Mouse (Mus musculus): ENCODE measurements around the gene Mroh8.
A peak's percentile ranks its signal among the peaks of the same experiment; 100 is the strongest.
"Not testable (repeated sequence)": the region's sequence is repeated elsewhere in the genome, so short reads cannot be mapped to it uniquely, and the experiment has no call there.

Gene Mroh8

GRCm38 (mm10) chr2:157288996-157289395 is 9.6 kb upstream of the Mroh8 start:
- no peak for DNase-seq (ENCODE audit: low spot score in 2 of 2)

GRCm38 (mm10) chr2:157287542-157287941 is 8.2 kb upstream of the Mroh8 start:
- DNase-seq (ENCODE audit: low spot score in 2 of 2) = peak; percentile 21 to 64

GRCm38 (mm10) chr2:157283321-157283720 is 4.0 kb upstream of the Mroh8 start:
- no peak for DNase-seq (ENCODE audit: low spot score in 2 of 2)

DNA sequence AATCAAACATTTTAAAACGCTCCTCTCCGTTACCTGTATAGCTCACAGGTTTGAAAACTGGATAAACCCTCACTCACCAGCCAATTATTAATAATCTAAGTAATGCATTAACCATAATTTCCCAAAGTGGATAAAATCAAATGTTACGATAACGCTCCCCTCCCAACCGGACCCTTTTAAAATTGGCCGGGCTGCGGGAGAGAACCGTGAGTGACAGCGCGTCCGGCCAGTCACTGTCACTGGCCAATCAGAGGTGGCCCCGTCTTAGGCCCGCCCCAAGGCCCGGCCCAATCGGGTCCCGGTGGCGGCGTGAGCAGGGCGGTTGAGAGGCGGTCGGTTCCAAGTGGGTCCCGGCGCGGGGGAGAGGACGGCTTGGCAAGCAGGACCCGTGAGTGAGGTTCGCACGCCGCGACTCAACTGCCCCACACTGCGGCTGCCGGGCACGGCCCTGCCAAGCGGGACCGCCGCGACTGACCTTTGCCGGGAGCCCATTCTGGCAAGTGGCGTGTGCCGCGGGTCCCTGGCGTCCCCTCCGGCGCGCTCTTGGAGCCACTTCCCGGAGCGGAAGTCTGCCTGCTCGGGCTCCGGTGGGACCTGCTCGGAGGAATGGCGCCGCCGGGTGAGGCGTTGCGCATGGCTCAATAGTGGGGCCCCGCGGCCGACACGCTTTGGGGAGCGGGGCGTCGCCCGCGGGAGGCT is 483 bp downstream of the Mroh8 start, which contains the start of gene Rpn2:
Gene Rpn2, plus strand, starts transcription at position 301 of the 699 bp plus-strand sequence.
- peak; percentile 98 for DNase-seq (ENCODE audit: low spot score in 2 of 2)

GRCm38 (mm10) chr2:157263832-157264231 is 15.5 kb downstream of the Mroh8 start:
- DNase-seq (ENCODE audit: low spot score in 2 of 2) = no peak

GRCm38 (mm10) chr2:157263101-157263500 is 16.2 kb downstream of the Mroh8 start:
- no peak for DNase-seq (ENCODE audit: low spot score in 2 of 2)

- DNase-seq (ENCODE audit: low spot score in 2 of 2) = no peak
Measured at GRCm38 (mm10) chr2:157262506-157262905, 16.8 kb downstream of the Mroh8 start.

GRCm38 (mm10) chr2:157261930-157262329 is 17.4 kb downstream of the Mroh8 start:
- no peak for DNase-seq (ENCODE audit: low spot score in 2 of 2)

DNA sequence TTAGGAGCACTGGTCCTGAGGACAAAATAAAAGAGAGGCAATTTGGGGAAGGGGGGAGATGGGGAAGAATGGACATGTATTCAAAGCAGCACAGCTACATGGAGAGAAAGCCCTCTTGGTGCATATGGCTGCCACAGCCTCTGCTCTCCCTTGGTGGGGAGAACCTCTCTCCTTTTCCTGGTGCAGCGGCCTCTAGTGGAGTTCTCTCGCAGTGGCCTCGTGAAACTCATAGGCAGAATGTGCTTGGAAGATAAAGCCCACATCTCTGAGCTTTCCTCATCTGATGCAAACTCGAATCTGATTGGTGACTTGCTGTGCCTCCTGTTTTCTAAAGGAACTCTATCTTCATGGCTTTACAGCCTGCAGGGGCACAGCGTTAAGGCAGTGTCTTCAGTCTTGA is 19.6 kb downstream of the Mroh8 start:
- peak; percentile 44 to 77 for DNase-seq (ENCODE audit: low spot score in 2 of 2)

DNA sequence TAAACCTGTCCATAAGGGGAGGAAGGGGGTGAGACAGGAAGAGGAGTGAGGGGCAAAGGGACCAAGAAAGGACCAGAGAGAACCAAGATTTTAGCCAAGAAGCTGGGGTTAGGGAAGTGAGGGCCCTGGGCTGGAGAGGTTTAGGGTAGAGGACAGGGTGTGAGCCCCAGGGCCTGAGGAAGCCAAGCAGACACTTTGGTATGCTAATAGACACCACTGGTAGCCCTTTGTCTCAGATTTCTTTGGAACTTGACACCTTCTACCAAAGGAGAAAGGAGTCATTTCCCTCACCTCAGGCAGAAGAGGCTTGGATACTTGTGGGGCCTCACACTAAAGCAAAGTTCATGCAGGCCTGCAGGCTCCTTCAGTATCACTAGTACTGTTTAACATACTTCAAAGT is 31.2 kb downstream of the Mroh8 start:
- DNase-seq (ENCODE audit: low spot score in 2 of 2) = no peak

DNA sequence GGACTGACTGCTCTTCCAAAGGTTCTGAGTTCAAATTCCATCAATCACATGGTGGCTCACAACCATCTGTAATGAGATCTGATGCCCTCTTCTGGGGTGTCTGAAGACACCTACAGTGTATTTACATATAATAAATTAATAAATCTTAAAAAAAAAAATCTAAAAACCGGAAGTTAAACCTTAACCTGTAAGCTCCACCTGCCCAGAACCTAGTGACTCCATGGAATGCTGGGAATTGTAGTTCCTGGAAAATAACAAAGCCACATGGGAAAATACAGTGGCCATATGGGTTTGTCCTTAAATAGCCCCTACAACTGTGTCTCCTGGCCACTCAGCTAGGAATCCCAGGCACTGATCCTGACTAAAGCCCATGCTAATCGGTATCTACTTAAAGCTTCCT is 33.7 kb downstream of the Mroh8 start:
- DNase-seq (ENCODE audit: low spot score in 2 of 2) = no peak

DNA sequence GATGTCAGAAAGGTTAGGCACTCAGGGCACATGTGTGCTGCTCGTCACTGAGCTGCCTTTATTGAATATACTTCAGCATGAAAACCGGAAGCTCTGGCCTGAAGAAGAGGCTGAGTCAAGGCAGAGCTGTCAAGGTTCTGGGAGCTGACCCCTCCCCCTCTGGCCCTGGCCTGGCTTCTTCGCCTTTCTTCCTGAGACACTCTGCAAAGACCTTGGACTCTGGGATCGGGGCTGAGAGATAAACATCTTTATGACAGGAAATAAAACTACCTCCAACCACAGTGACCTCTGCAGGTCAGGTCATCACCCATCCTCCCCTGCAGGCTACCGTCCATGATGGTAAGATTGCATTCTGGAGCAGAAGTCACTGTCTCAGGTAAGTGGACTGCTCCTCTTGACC is 34.3 kb downstream of the Mroh8 start:
- DNase-seq (ENCODE audit: low spot score in 2 of 2) = no peak

GRCm38 (mm10) chr2:157235946-157236345 is 43.4 kb downstream of the Mroh8 start:
- DNase-seq (ENCODE audit: low spot score in 2 of 2) = no peak

DNA sequence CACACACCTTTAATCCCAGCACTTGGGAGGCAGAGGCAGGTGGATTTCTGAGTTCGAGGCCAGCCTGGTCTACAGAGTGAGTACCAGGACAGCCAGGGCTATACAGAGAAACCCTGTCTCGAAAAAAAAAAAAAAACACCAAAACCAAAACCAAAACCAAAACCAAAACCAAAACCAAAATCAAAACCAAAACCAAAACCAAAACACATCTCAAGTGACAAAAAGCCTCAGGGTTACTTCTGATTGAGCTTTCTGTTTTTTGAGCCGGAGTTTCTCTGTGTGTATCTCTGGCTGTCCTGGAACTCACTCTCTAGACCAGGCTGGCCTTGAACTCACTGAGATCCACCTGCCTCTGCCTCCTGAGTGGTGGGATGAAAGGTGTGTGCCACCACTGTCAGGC is 57.4 kb downstream of the Mroh8 start:
- not testable (repeated sequence) for DNase-seq (ENCODE audit: low spot score in 2 of 2)

GRCm38 (mm10) chr2:157220108-157220507 is 59.2 kb downstream of the Mroh8 start:
- no peak for DNase-seq (ENCODE audit: low spot score in 2 of 2)

- no peak for DNase-seq (ENCODE audit: low spot score in 2 of 2)
Measured at GRCm38 (mm10) chr2:157211731-157212130, 67.6 kb downstream of the Mroh8 start.

DNA sequence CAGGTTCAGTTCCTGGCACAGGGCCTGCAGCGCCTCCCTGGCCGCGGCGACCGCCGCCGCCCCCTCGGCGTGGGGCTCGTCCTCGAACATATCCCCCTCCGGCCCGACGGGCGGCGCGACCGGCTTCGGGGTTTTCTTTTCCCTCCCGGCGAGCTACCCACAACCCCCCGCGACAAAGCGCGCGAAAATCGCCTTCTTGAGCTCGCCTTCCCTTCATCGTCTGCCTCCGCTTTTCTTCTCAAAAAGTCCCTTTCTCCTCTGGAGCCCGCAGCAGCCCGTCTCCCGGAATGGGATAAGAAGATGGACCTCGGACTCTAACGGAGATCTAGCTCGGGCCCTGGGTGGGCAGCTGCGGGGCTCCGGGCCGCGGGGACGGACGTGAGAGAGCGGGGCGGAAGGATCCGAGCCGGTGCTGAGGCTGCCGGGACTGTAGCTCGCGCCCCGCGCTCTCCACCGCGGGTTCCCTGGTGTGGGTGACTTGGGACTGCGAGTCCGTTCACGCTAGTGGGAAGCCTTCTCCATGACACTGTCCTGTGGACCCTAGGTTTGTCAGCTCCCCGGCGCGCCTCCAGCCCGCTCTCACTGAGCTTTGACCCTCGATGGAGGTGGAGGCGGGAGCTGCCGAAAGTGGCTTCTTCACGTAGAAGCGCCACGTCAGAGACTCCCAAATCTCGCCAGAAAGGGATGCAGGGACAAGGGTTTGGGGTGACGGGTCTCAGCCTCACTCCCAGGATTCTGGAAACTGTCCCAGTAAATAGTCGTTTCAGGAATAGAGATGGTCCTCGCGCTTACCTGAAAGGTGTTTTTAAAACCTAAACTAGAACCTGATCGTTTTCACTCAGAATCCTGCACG is 74.8 kb downstream of the Mroh8 start, which contains the start of gene Rbl1:
Gene Rbl1, minus strand, starts transcription at position 169 of the 853 bp plus-strand sequence.
- peak; percentile 94 to 95 for DNase-seq (ENCODE audit: low spot score in 2 of 2)

DNA sequence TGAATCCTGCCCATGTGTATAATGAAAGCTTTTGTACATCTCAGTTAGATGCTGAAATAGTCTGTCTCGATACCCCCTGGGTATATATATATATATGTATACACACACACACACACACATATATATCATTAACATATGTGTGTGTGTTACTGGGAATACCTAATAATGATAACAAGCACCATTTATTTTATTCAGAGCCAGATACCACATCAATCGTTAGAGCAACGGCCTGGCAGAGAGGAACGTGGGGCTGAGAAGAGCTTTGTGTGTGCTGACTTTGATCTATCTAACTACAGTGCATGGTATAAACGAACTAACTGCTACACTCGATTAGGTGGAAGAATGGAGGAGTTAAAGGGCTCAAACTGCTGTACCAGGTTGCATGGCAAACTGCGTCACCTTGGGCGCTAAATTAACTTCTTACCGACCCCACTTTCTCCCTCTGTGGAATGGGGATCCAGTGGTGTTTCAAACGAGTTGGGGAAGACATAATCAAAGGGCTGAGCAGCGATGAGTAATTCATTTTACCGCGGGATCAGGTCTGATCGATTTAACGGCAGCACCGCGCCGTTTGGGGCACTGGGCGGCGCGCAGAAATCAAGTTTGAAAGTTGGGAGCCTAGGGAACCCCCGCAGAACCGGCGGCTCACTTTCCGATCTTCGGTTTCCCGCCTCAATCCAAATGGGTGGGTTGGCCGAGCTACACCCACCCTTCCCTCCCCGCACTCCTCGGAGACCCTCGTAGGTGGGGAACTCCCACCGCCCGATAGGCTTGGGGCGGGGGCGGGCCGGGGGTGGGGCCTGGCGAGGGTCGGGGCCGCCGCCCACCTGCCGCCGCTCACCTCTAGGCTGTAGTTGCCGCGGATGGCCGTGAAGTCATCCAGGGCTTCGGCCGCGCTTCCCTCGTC is 75.6 kb downstream of the Mroh8 start:
- peak in 1 of 2 experiments; percentile 71 for DNase-seq (ENCODE audit: low spot score in 2 of 2)

DNA sequence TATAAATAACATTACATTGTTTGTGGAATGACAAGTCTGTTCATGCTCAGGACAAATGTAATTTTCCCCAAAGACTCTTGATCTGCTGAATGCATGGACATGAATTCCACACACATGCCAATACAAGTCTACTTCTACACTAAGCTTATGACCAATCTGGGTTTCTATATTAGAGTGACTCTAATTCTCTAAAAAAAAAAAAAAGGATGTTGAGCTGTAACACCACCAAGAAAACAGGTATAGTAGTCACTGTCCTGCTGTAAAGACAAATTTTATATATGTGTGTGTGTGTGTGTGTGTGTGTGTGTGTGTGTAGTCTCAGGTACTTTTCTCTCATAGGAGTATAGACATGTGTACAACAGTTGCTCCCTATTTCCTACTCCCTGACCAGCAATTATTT is 76.3 kb downstream of the Mroh8 start:
- DNase-seq (ENCODE audit: low spot score in 2 of 2) = no peak

DNA sequence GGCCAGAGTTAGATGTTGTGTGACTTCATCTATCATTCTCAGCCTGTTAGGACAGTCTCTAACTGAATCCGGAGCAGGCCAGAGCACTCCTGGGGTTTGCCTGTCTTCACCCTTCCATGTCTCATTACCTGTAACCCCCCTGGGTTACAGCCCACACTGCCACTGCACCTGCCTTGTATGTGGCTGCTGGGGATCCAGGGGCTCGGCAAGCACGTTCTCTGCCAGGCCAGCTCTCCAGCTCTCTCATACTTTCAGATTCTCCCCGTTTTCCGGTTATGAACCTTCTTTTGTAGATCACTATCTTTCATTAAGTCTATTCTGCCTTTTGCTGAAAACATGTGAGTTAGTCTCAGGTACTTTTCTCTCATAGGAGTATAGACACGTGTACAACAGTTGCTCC is 77.0 kb downstream of the Mroh8 start:
- DNase-seq (ENCODE audit: low spot score in 2 of 2) = no peak

DNA sequence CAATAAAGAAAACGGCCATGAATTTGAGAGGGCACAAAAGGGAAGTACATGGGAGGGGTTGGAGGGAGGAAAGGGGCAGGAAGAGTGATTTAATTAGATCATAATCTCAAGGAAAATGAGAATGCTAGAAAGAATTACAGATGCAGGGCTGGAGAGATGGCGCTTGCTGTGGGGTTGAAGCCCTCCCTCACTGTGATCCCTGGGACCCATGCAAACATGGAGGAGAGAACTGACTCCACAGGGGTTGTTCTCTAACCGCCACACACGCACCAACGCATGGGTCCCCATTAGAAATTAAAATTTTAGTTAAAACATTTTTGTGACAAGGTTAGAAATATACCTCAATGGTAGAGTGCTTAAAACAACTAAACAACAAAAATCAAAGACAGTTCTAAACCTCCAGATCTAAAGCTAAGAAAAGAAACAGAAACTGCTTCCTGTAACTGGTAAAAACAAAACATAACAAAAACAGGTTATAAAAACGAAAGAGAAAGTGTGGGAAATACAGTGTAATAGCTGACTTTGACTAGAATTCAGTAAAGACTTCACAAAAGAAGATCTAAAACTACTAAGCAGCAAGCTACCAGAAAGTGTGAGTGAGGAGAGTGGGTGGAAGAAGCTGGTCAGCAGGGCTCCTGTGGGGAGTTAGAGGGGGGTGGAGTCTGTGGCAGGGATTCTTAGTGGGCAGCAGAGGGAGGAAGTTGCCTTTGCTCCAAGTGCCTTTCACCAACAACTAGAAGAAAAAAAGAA is 78.1 kb downstream of the Mroh8 start:
- peak in 1 of 2 experiments; percentile 37 for DNase-seq (ENCODE audit: low spot score in 2 of 2)
